ENCODE assay signal across 17 mouse cellular contexts in the genomic region with DNA sequence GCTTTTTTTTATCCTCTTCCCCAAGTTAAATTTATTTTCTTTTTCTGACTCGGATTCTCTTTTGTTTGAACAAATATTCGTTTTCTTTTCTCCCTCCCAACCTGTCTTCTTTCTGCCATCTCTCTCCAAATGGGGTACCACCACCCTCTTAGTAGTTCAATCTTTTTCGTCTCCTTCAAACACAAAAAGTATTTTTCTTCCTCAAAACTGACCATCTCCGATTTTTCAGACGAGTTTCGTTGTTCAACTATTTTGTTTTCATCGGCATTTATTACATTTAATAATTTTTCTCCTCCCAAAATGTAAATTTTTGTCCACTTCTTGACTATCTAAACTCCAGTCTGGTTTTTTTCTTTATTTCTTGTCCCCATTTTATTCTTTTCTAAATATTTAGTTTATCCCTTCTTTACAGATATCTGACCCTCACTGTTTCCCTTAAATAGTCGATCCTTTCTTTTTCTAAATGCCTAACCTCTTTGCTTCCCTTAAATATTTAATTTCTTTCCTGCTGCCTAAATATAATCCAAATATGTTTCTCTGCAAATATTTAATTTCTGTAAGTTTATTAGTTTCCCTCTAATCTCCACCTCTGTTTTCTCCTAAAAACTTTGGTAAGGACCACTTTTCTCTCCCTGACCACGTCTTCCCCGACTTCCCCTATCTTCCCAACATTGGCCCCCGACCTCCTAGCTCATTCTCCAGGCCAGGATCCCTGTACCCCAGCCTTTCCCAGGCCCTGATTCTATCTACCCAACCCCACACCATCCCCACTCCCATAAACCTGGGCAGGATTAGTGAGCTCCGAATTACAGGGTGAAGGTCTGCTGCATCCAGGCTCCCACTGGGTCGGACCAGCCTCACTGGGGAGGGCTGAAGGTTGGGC. TPM values are rescaled to one million over a fixed set of nuclear protein-coding genes. Genes with fewer than 3 reads are reported as not detected.
A peak's percentile ranks its signal among the peaks of the same experiment; 100 is the strongest.
DNase-seq lines count a peak whose midpoint lies in the region; ATAC-seq and TF ChIP-seq lines count a peak whose summit lies in the region.
"Had no signal": no experiment of that assay in that cellular context is flagged by ENCODE, and none has a peak within 500 bp of the region (broad histone marks: within the 10 kb centered on the region; RNA-seq: fewer than 3 reads in every experiment).

No protein-coding gene starts in this region.

- no peaks in the 10 kb centered on the region for H3K4me1 ChIP-seq in forebrain, postnatal 0 days (ENCODE audit: insufficient read depth)
- H3K4me1 ChIP-seq in forebrain, embryonic 10.5 days = peaks cover 47% of the 10 kb centered on the region
- peaks cover 43% of the 10 kb centered on the region for H3K4me1 ChIP-seq in midbrain, embryonic 10.5 days
- H3K4me1 ChIP-seq in midbrain, embryonic 15.5 days = peaks cover 23% of the 10 kb centered on the region
- peaks cover 30% of the 10 kb centered on the region for H3K4me1 ChIP-seq in limb, embryonic 11.5 days (ENCODE audit: control insufficient read depth, insufficient read depth, low read length)
- H3K4me1 ChIP-seq in stomach, postnatal 0 days (replicated peaks; ENCODE audit: control insufficient read depth, insufficient read depth) = peaks cover 6% of the 10 kb centered on the region; the same call in 1 of the 2 replicates

- H3K9ac ChIP-seq in forebrain, postnatal 0 days = no peak overlapping the region
- no peak overlapping the region for H3K9ac ChIP-seq in midbrain, embryonic 15.5 days
- peak overlapping the region; percentile 96 for H3K9ac ChIP-seq in limb, embryonic 11.5 days (ENCODE audit: low read length)
- peak overlapping the region; percentile 98 for H3K9ac ChIP-seq in stomach, postnatal 0 days (ENCODE audit: low read length)
- H3K9ac ChIP-seq: forebrain, embryonic 13.5 days; hindbrain, embryonic 15.5 days; liver, embryonic 14.5 days had no signal

- peak; percentile 73 for DNase-seq in forebrain, postnatal 0 days
- DNase-seq in forebrain, embryonic 10.5 days (ENCODE audit: extremely low spot score, low spot score) = no peak
- peak; percentile 50 for DNase-seq in midbrain, embryonic 10.5 days (ENCODE audit: low spot score)
- DNase-seq in limb, embryonic 11.5 days (ENCODE audit: low spot score) = peak; percentile 67
- no peak for DNase-seq in stomach, postnatal 0 days (ENCODE audit: low spot score)
- DNase-seq in B cell, adult 2 months = no peak
- DNase-seq in testis, postnatal 10 days (ENCODE audit: low spot score) = no peak
- DNase-seq: adrenal gland, postnatal 14 days; thymus, adult 2 months had no signal

- TF ChIP-seq EP300 in stomach, postnatal 0 days (optimal IDR thresholded peaks at IDR 0.05) = no peak

- WGBS in forebrain, postnatal 0 days = 4% methylated on average over 13 of the region's 13 CpGs
- WGBS in forebrain, embryonic 10.5 days = 4% methylated on average over 13 of the region's 13 CpGs
- 5% methylated on average over 13 of the region's 13 CpGs for WGBS in midbrain, embryonic 10.5 days
- 5% methylated on average over 13 of the region's 13 CpGs for WGBS in midbrain, embryonic 15.5 days
- 3% methylated on average over 13 of the region's 13 CpGs for WGBS in limb, embryonic 11.5 days
- WGBS in stomach, postnatal 0 days = 16% methylated on average over 13 of the region's 13 CpGs

- peaks cover 70% of the 10 kb centered on the region for H3K27me3 ChIP-seq in forebrain, postnatal 0 days (ENCODE audit: insufficient read depth, low read length)
- peaks cover 100% of the 10 kb centered on the region for H3K27me3 ChIP-seq in forebrain, embryonic 10.5 days (ENCODE audit: poor library complexity, severe bottlenecking)
- H3K27me3 ChIP-seq in midbrain, embryonic 10.5 days (ENCODE audit: low read depth, poor library complexity, severe bottlenecking) = peaks cover 100% of the 10 kb centered on the region
- peaks cover 83% of the 10 kb centered on the region for H3K27me3 ChIP-seq in midbrain, embryonic 15.5 days (replicated peaks)
- peaks cover 52% of the 10 kb centered on the region for H3K27me3 ChIP-seq in limb, embryonic 11.5 days (ENCODE audit: control insufficient read depth, insufficient read depth, low read length)
- H3K27me3 ChIP-seq in stomach, postnatal 0 days (ENCODE audit: control insufficient read depth, insufficient read depth, low read length) = no peaks in the 10 kb centered on the region

- no peaks in the 10 kb centered on the region for H3K9me3 ChIP-seq in forebrain, postnatal 0 days (ENCODE audit: low read length)
- no peaks in the 10 kb centered on the region for H3K9me3 ChIP-seq in forebrain, embryonic 10.5 days
- no peaks in the 10 kb centered on the region for H3K9me3 ChIP-seq in midbrain, embryonic 10.5 days (replicated peaks)
- no peaks in the 10 kb centered on the region for H3K9me3 ChIP-seq in midbrain, embryonic 15.5 days
- no peaks in the 10 kb centered on the region for H3K9me3 ChIP-seq in limb, embryonic 11.5 days (ENCODE audit: control insufficient read depth, low read length)
- no peaks in the 10 kb centered on the region for H3K9me3 ChIP-seq in stomach, postnatal 0 days (ENCODE audit: control insufficient read depth, low read length)
- H3K9me3 ChIP-seq: forebrain, embryonic 13.5 days; hindbrain, embryonic 15.5 days had no signal

- no peak for ATAC-seq in forebrain, postnatal 0 days
- ATAC-seq in midbrain, embryonic 15.5 days (replicated peaks) = no peak
- no peak for ATAC-seq in limb, embryonic 11.5 days (ENCODE audit: insufficient number of reproducible peaks, low FRiP score, low TSS enrichment, low read depth)
- ATAC-seq in stomach, postnatal 0 days (ENCODE audit: low FRiP score, low TSS enrichment) = no peak
- ATAC-seq: forebrain, embryonic 13.5 days had no signal

- no peak overlapping the region for H3K4me2 ChIP-seq in forebrain, postnatal 0 days (ENCODE audit: low read depth)
- H3K4me2 ChIP-seq in midbrain, embryonic 15.5 days = no peak overlapping the region
- H3K4me2 ChIP-seq in limb, embryonic 11.5 days (ENCODE audit: low read depth, severe bottlenecking) = peak overlapping the region; percentile 84
- peak overlapping the region; percentile 81 for H3K4me2 ChIP-seq in stomach, postnatal 0 days (replicated peaks; ENCODE audit: low read depth)
- H3K4me2 ChIP-seq: forebrain, embryonic 13.5 days; hindbrain, embryonic 15.5 days had no signal

- H3K4me3 ChIP-seq in forebrain, postnatal 0 days (ENCODE audit: low read depth, low read length) = no peak overlapping the region
- H3K4me3 ChIP-seq in forebrain, embryonic 10.5 days = no peak overlapping the region
- H3K4me3 ChIP-seq in midbrain, embryonic 10.5 days = no peak overlapping the region
- no peak overlapping the region for H3K4me3 ChIP-seq in midbrain, embryonic 15.5 days
- H3K4me3 ChIP-seq in limb, embryonic 11.5 days (ENCODE audit: low read depth, low read length) = peak overlapping the region; percentile 70
- H3K4me3 ChIP-seq in stomach, postnatal 0 days (ENCODE audit: low read depth, low read length) = peak overlapping the region; percentile 87
- H3K4me3 ChIP-seq: forebrain, embryonic 13.5 days; hindbrain, embryonic 15.5 days; myocyte had no signal

- TF ChIP-seq CTCF in forebrain, postnatal 0 days (IDR thresholded peaks at IDR 0.05; ENCODE audit: low read depth) = no peak
- TF ChIP-seq CTCF in stomach, postnatal 0 days (IDR thresholded peaks at IDR 0.05; ENCODE audit: low read depth) = no peak

- H3K36me3 ChIP-seq in forebrain, postnatal 0 days (ENCODE audit: insufficient read depth) = no peaks in the 10 kb centered on the region
- H3K36me3 ChIP-seq in forebrain, embryonic 10.5 days (replicated peaks) = no peaks in the 10 kb centered on the region
- no peaks in the 10 kb centered on the region for H3K36me3 ChIP-seq in midbrain, embryonic 10.5 days
- H3K36me3 ChIP-seq in midbrain, embryonic 15.5 days (replicated peaks) = no peaks in the 10 kb centered on the region
- no peaks in the 10 kb centered on the region for H3K36me3 ChIP-seq in limb, embryonic 11.5 days (ENCODE audit: control insufficient read depth, insufficient read depth, low read length)
- peaks cover 11% of the 10 kb centered on the region for H3K36me3 ChIP-seq in stomach, postnatal 0 days (ENCODE audit: control insufficient read depth, insufficient read depth, low read length)
- H3K36me3 ChIP-seq: hindbrain, embryonic 15.5 days had no signal

- H3K27ac ChIP-seq in forebrain, postnatal 0 days (ENCODE audit: low read depth, low read length) = no peak overlapping the region
- no peak overlapping the region for H3K27ac ChIP-seq in forebrain, embryonic 10.5 days
- H3K27ac ChIP-seq in midbrain, embryonic 10.5 days (replicated peaks) = no peak overlapping the region
- no peak overlapping the region for H3K27ac ChIP-seq in midbrain, embryonic 15.5 days
- H3K27ac ChIP-seq in limb, embryonic 11.5 days (replicated peaks; ENCODE audit: low read depth, low read length) = peak overlapping the region; percentile 92
- peak overlapping the region; percentile 89 for H3K27ac ChIP-seq in stomach, postnatal 0 days (replicated peaks)
- H3K27ac ChIP-seq: forebrain, embryonic 13.5 days; hindbrain, embryonic 15.5 days; liver, embryonic 14.5 days had no signal

RNA-seq across cellular contexts. Expression of gene Pitx1, which starts 9.0 kb away (rescaled TPM):
- total RNA-seq in forebrain, postnatal 0 days (2014; rRNA removed) = not detected in 2 replicates
- not detected in 2 replicates for polyA plus RNA-seq in forebrain, postnatal 0 days (2015; fragmentation: Nextera tagmentation; extraction: Ambion mirVana)
- polyA plus RNA-seq in forebrain, embryonic 10.5 days (2016; fragmentation: Nextera tagmentation; extraction: Ambion mirVana) = 1.7 and 3.2 TPM in 2 replicates
- 0.42 TPM in 1 of 2 replicates, not detected in the other for polyA plus RNA-seq in midbrain, embryonic 10.5 days (2016; fragmentation: Nextera tagmentation; extraction: Ambion mirVana)
- polyA plus RNA-seq in midbrain, embryonic 15.5 days (2015; fragmentation: Nextera tagmentation; extraction: Ambion mirVana) = 2.9 and 3.7 TPM in 2 replicates
- 155 and 197 TPM in 2 replicates for polyA plus RNA-seq in limb, embryonic 11.5 days (2014; fragmentation: Nextera tagmentation; extraction: Ambion mirVana)
- polyA plus RNA-seq in stomach, postnatal 0 days (2015; fragmentation: Nextera tagmentation; extraction: Ambion mirVana) = 193 and 214 TPM in 2 replicates
- total RNA-seq: adrenal gland, postnatal 14 days had no signal
- polyA plus RNA-seq: forebrain, embryonic 13.5 days; myocyte had no signal

RNA-seq across cellular contexts. Expression of gene Catsper3, which starts 42.7 kb away (rescaled TPM):
- not detected in 2 replicates for total RNA-seq in forebrain, postnatal 0 days (2014; rRNA removed)
- 0.14 and 0.19 TPM in 2 replicates for polyA plus RNA-seq in forebrain, postnatal 0 days (2015; fragmentation: Nextera tagmentation; extraction: Ambion mirVana)
- 0.11 TPM in 2 replicates for polyA plus RNA-seq in forebrain, embryonic 10.5 days (2016; fragmentation: Nextera tagmentation; extraction: Ambion mirVana)
- not detected in 2 replicates for polyA plus RNA-seq in midbrain, embryonic 10.5 days (2016; fragmentation: Nextera tagmentation; extraction: Ambion mirVana)
- 0.13 and 0.17 TPM in 2 replicates for polyA plus RNA-seq in midbrain, embryonic 15.5 days (2015; fragmentation: Nextera tagmentation; extraction: Ambion mirVana)
- polyA plus RNA-seq in limb, embryonic 11.5 days (2014; fragmentation: Nextera tagmentation; extraction: Ambion mirVana) = 0.19 TPM in 1 of 2 replicates, not detected in the other
- polyA plus RNA-seq in stomach, postnatal 0 days (2015; fragmentation: Nextera tagmentation; extraction: Ambion mirVana) = 0.07 and 0.13 TPM in 2 replicates
- total RNA-seq: adrenal gland, postnatal 14 days; ES-E14 had no signal
- polyA plus RNA-seq: heart, embryonic 14.5 days; hindbrain, embryonic 15.5 days; small intestine, adult 2 months; thymus, adult 2 months had no signal

Comparison
In these comparisons a context has a peak if more than half of its experiments do, and no peak if none do; other contexts are left out.
1. DNase-seq: peak in forebrain, postnatal 0 days (single experiment), midbrain, embryonic 10.5 days (single experiment) and limb, embryonic 11.5 days (single experiment); none in forebrain, embryonic 10.5 days (single experiment), stomach, postnatal 0 days (single experiment), B cell, adult 2 months (0 of 2) and testis, postnatal 10 days (single experiment).
2. H3K27ac ChIP-seq: peak in limb, embryonic 11.5 days (single experiment) and stomach, postnatal 0 days (single experiment); none in forebrain, postnatal 0 days (single experiment), forebrain, embryonic 10.5 days (single experiment), midbrain, embryonic 10.5 days (single experiment) and midbrain, embryonic 15.5 days (single experiment).
3. H3K4me2 ChIP-seq: peak in limb, embryonic 11.5 days (single experiment) and stomach, postnatal 0 days (single experiment); none in forebrain, postnatal 0 days (single experiment) and midbrain, embryonic 15.5 days (single experiment).
4. H3K4me3 ChIP-seq: peak in limb, embryonic 11.5 days (single experiment) and stomach, postnatal 0 days (single experiment); none in forebrain, postnatal 0 days (single experiment), forebrain, embryonic 10.5 days (single experiment), midbrain, embryonic 10.5 days (single experiment) and midbrain, embryonic 15.5 days (single experiment).
5. H3K9ac ChIP-seq: peak in limb, embryonic 11.5 days (single experiment) and stomach, postnatal 0 days (single experiment); none in forebrain, postnatal 0 days (single experiment) and midbrain, embryonic 15.5 days (single experiment).
6. RNA of gene Pitx1, which starts 9.0 kb away (polyA plus RNA-seq): 155 to 197 TPM in limb, embryonic 11.5 days and 193 to 214 TPM in stomach, postnatal 0 days; 1.7 to 3.2 TPM in forebrain, embryonic 10.5 days, 2.9 to 3.7 TPM in midbrain, embryonic 15.5 days, 0.42 TPM in midbrain, embryonic 10.5 days and not detected in forebrain, postnatal 0 days; every median in the first group is over 10 times any median in the second.